Mouse (Mus musculus) thymus, adult 2 months (tissue): ENCODE results near the gene Iqcd.

ENCODE experiments used
- CTCF ChIP-seq: fragments of 200-500 bp; IDR thresholded peaks from 2 replicates; pipeline ENCODE4 v1.5.1; 2012; ENCODE audit warnings: mild to moderate bottlenecking, control low read depth, low read length, moderate library complexity, borderline replicate concordance; ENCODE audit not compliant: control insufficient read depth, poor library complexity, insufficient read depth; ENCODE audit errors: extremely low read depth
- POLR2A ChIP-seq: fragments of 200-500 bp; IDR thresholded peaks from 2 replicates; pipeline ENCODE4 v1.6.1; 2012; ENCODE audit warnings: mild to moderate bottlenecking, low read length, control low read depth, moderate library complexity; ENCODE audit not compliant: control insufficient read depth, poor library complexity, insufficient read depth; ENCODE audit errors: extremely low read depth

- TF ChIP-seq CTCF (no peak), POLR2A (no peak)
Measured at GRCm38 (mm10) chr5:120594485-120594884, 5.7 kb downstream of the Iqcd start.
